15 mouse cellular contexts compared by ENCODE assay signal in the genomic region with DNA sequence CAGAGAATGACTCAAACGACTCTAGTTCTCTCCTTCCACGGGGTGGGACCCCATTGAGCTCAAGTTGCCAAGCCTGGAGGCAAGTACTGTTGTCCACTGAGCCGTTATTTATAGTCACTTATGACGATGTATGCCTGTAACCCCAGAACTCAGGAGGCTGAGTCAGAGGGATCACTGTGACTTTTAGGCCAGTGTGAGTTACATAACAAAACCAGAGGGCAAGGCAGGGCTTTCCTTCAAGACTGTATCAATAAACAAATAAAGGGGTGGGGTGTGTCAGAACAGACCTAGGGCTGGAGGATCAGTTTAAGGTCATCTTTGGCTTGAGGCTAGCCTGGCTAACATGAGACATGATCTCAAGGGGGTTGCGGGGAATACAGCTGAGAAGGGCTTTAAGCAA. TPM values are rescaled to one million over a fixed set of nuclear protein-coding genes. Genes with fewer than 3 reads are reported as not detected.
A peak's percentile ranks its signal among the peaks of the same experiment; 100 is the strongest.
DNase-seq lines count a peak whose midpoint lies in the region; ATAC-seq and TF ChIP-seq lines count a peak whose summit lies in the region.
"Had no signal": no experiment of that assay in that cellular context is flagged by ENCODE, and none has a peak within 500 bp of the region (broad histone marks: within the 10 kb centered on the region; RNA-seq: fewer than 3 reads in every experiment).

No protein-coding gene starts in this region.

- no peak overlapping the region for H3K4me3 ChIP-seq in lung, adult 2 months (replicated peaks; ENCODE audit: extremely low read depth, low read depth, low read length)
- H3K4me3 ChIP-seq in myocyte, result peak overlapping the region; percentile 0
- no peak overlapping the region for H3K4me3 ChIP-seq in hindbrain, postnatal 0 days (ENCODE audit: low read length)
- H3K4me3 ChIP-seq: limb, embryonic 12.5 days; lung, embryonic 15.5 days; midbrain, embryonic 15.5 days had no signal

- H3K79me2 ChIP-seq in myocyte (ENCODE audit: control insufficient read depth, insufficient read depth), result no peaks in the 10 kb centered on the region

- no peak overlapping the region for H3ac ChIP-seq in myocyte (ENCODE audit: control insufficient read depth, insufficient read length)

- no peaks in the 10 kb centered on the region for H3K9me3 ChIP-seq in hindbrain, postnatal 0 days (ENCODE audit: low read length)
- H3K9me3 ChIP-seq: limb, embryonic 12.5 days; lung, embryonic 15.5 days; midbrain, embryonic 15.5 days had no signal

- no peak overlapping the region for H3K9ac ChIP-seq in hindbrain, postnatal 0 days (replicated peaks; ENCODE audit: low read length)
- H3K9ac ChIP-seq: limb, embryonic 12.5 days; lung, embryonic 15.5 days; midbrain, embryonic 15.5 days had no signal

- H3K4me2 ChIP-seq in myocyte (ENCODE audit: low read depth), result peak overlapping the region; percentile 85
- H3K4me2 ChIP-seq in hindbrain, postnatal 0 days (ENCODE audit: low read depth, low read length), result no peak overlapping the region
- H3K4me2 ChIP-seq: limb, embryonic 12.5 days; lung, embryonic 15.5 days; midbrain, embryonic 15.5 days had no signal

- no peak for TF ChIP-seq CTCF in lung, adult 2 months (IDR thresholded peaks at IDR 0.05; ENCODE audit: insufficient read depth, low read length)
- TF ChIP-seq CTCF in hindbrain, postnatal 0 days (IDR thresholded peaks at IDR 0.05; ENCODE audit: low read depth), result no peak

- ATAC-seq in hindbrain, postnatal 0 days, result no peak
- ATAC-seq: midbrain, embryonic 15.5 days had no signal

- no peak for TF ChIP-seq POLR2A in lung, adult 2 months (IDR thresholded peaks at IDR 0.05; ENCODE audit: borderline replicate concordance, extremely low read depth, low read depth, low read length)
- TF ChIP-seq POLR2A in myocyte (IDR thresholded peaks at IDR 0.05; ENCODE audit: insufficient read length, low read depth), result no peak

- H3K27ac ChIP-seq in hindbrain, postnatal 0 days, result no peak overlapping the region
- H3K27ac ChIP-seq: limb, embryonic 12.5 days; lung, embryonic 15.5 days; midbrain, embryonic 15.5 days had no signal

- peaks cover 8% of the 10 kb centered on the region for H3K36me3 ChIP-seq in myocyte (ENCODE audit: control insufficient read depth, insufficient read depth)
- H3K36me3 ChIP-seq in hindbrain, postnatal 0 days (ENCODE audit: insufficient read depth, low read length), result peaks cover 11% of the 10 kb centered on the region; the same call in 1 of the 2 replicates
- H3K36me3 ChIP-seq: midbrain, embryonic 15.5 days had no signal

- DNase-seq in gastrocnemius, adult 18-20 months (ENCODE audit: low spot score), result peak; percentile 52
- no peak for DNase-seq in gastrocnemius, postnatal 10 days
- peak; percentile 31 for DNase-seq in lung, postnatal 25 days (ENCODE audit: low spot score)
- no peak for DNase-seq in lung, adult 2 months
- peak; percentile 43 for DNase-seq in R1 (ENCODE audit: low read depth, low spot score)
- no peak for DNase-seq in hindbrain, postnatal 0 days (ENCODE audit: low spot score)
- DNase-seq in cerebellum, postnatal 14 days, result no peak
- DNase-seq: cerebellum, postnatal 10 days; kidney, adult 18-20 months; retina, postnatal 1 day; thymus, postnatal 4 days had no signal

- H3K27me3 ChIP-seq in myocyte (ENCODE audit: control insufficient read depth, insufficient read depth, insufficient read length), result no peaks in the 10 kb centered on the region
- no peaks in the 10 kb centered on the region for H3K27me3 ChIP-seq in hindbrain, postnatal 0 days (ENCODE audit: insufficient read depth, low read length)
- H3K27me3 ChIP-seq: limb, embryonic 12.5 days; lung, embryonic 15.5 days; midbrain, embryonic 15.5 days had no signal

- H3K4me1 ChIP-seq in lung, adult 2 months (ENCODE audit: control insufficient read depth, insufficient read depth, low read length), result peaks cover 5% of the 10 kb centered on the region
- no peaks in the 10 kb centered on the region for H3K4me1 ChIP-seq in hindbrain, postnatal 0 days (ENCODE audit: insufficient read depth, low read length)
- H3K4me1 ChIP-seq: limb, embryonic 12.5 days; lung, embryonic 15.5 days; midbrain, embryonic 15.5 days had no signal

- 34% methylated on average over 5 of the region's 5 CpGs for WGBS in lung, adult 2 months
- 75% methylated on average over 5 of the region's 5 CpGs for WGBS in hindbrain, postnatal 0 days

TF ChIP-seq in myocyte, 11 proteins besides CTCF, POLR2A, EP300 and RAD21:
- TF ChIP-seq USF1 (IDR thresholded peaks at IDR 0.05; ENCODE audit: low read depth) (no peak), POLR2AphosphoS2 (IDR thresholded peaks at IDR 0.05; ENCODE audit: insufficient read length, low read depth) (no peak), MYOD1 (IDR thresholded peaks at IDR 0.05; ENCODE audit: control insufficient read depth in 1 of 3, insufficient read length in 2 of 3, low read depth in 2 of 3) (no peak), MYOG (IDR thresholded peaks at IDR 0.05; ENCODE audit: control insufficient read depth in 1 of 3, insufficient read depth in 1 of 3, insufficient read length in 2 of 3, low read depth in 2 of 3) (no peak), CEBPB (IDR thresholded peaks at IDR 0.05; ENCODE audit: insufficient read depth, poor library complexity, severe bottlenecking) (0 out of 2 replicates have a peak, but pooled peaks have one; percentile 29), TCF3 (IDR thresholded peaks at IDR 0.05; ENCODE audit: insufficient read length, low read depth) (no peak)

RNA-seq across cellular contexts. Expression of a gene that starts 25.1 kb away (rescaled TPM):
- 10 to 100 TPM; 12.4 to 12.6 TPM for total RNA-seq in gastrocnemius, adult 18-20 months (2021)
- total RNA-seq in gastrocnemius, postnatal 10 days (2021), result 10 to 100 TPM; 16.2 to 20.1 TPM
- polyA plus RNA-seq in lung, adult 2 months (2012; rRNA removed), result 22.0 and 23.4 TPM in 2 replicates
- polyA plus RNA-seq in myocyte (2012; fragmentation: generic; extraction: Trizol), result 16.7 TPM
- total RNA-seq in hindbrain, postnatal 0 days (2014; rRNA removed), result 34.6 and 35.0 TPM in 2 replicates
- polyA plus RNA-seq in hindbrain, postnatal 0 days (2015; fragmentation: Nextera tagmentation; extraction: Ambion mirVana), result 3.4 and 4.4 TPM in 2 replicates

RNA-seq across cellular contexts. Expression of a gene that starts 25.7 kb away (rescaled TPM):
- 1 to 10 TPM; 3.2 to 4.1 TPM for total RNA-seq in gastrocnemius, adult 18-20 months (2021)
- 1 to 10 TPM; 5.8 to 7.7 TPM for total RNA-seq in gastrocnemius, postnatal 10 days (2021)
- 6.0 and 6.7 TPM in 2 replicates for polyA plus RNA-seq in lung, adult 2 months (2012; rRNA removed)
- 7.9 TPM for polyA plus RNA-seq in myocyte (2012; fragmentation: generic; extraction: Trizol)
- 25.8 and 26.2 TPM in 2 replicates for total RNA-seq in hindbrain, postnatal 0 days (2014; rRNA removed)
- polyA plus RNA-seq in hindbrain, postnatal 0 days (2015; fragmentation: Nextera tagmentation; extraction: Ambion mirVana), result 21.8 and 22.4 TPM in 2 replicates

RNA-seq across cellular contexts. Expression of a gene that starts 26.6 kb away (rescaled TPM):
- total RNA-seq in gastrocnemius, adult 18-20 months (2021), result 1 to 10 TPM in 1 of 2 experiments, under 1 TPM in 1; 0.74 to 1.2 TPM
- total RNA-seq in gastrocnemius, postnatal 10 days (2021), result 1 to 10 TPM; 3.0 to 4.6 TPM
- polyA plus RNA-seq in lung, adult 2 months (2012; rRNA removed), result 5.1 and 7.6 TPM in 2 replicates
- 0.20 TPM for polyA plus RNA-seq in myocyte (2012; fragmentation: generic; extraction: Trizol)
- 69.7 and 72.7 TPM in 2 replicates for total RNA-seq in hindbrain, postnatal 0 days (2014; rRNA removed)
- 66.6 and 76.3 TPM in 2 replicates for polyA plus RNA-seq in hindbrain, postnatal 0 days (2015; fragmentation: Nextera tagmentation; extraction: Ambion mirVana)

RNA-seq across cellular contexts. Expression of a gene that starts 26.8 kb away (rescaled TPM):
- total RNA-seq in gastrocnemius, adult 18-20 months (2021), result 10 to 100 TPM; 46.4 to 56.7 TPM
- 10 to 100 TPM; 52.6 to 69.7 TPM for total RNA-seq in gastrocnemius, postnatal 10 days (2021)
- 63.5 and 77.9 TPM in 2 replicates for polyA plus RNA-seq in lung, adult 2 months (2012; rRNA removed)
- 73.0 TPM for polyA plus RNA-seq in myocyte (2012; fragmentation: generic; extraction: Trizol)
- total RNA-seq in hindbrain, postnatal 0 days (2014; rRNA removed), result 4.0 and 9.6 TPM in 2 replicates
- polyA plus RNA-seq in hindbrain, postnatal 0 days (2015; fragmentation: Nextera tagmentation; extraction: Ambion mirVana), result 28.4 and 31.8 TPM in 2 replicates

RNA-seq across cellular contexts. Expression of a gene that starts 39.9 kb away (rescaled TPM):
- 1 to 10 TPM; 1.9 TPM for total RNA-seq in gastrocnemius, adult 18-20 months (2021)
- 1 to 10 TPM in 1 of 2 experiments, under 1 TPM in 1; 0.96 to 1.2 TPM for total RNA-seq in gastrocnemius, postnatal 10 days (2021)
- 3.4 and 5.0 TPM in 2 replicates for polyA plus RNA-seq in lung, adult 2 months (2012; rRNA removed)
- 0.74 TPM for polyA plus RNA-seq in myocyte (2012; fragmentation: generic; extraction: Trizol)
- 0.72 and 1.8 TPM in 2 replicates for total RNA-seq in hindbrain, postnatal 0 days (2014; rRNA removed)
- 1.0 and 1.3 TPM in 2 replicates for polyA plus RNA-seq in hindbrain, postnatal 0 days (2015; fragmentation: Nextera tagmentation; extraction: Ambion mirVana)

Comparison
In these comparisons a context has a peak if more than half of its experiments do, and no peak if none do; other contexts are left out.
1. DNase-seq: peak in gastrocnemius, adult 18-20 months (single experiment), lung, postnatal 25 days (single experiment) and R1 (single experiment); none in gastrocnemius, postnatal 10 days (single experiment), lung, adult 2 months (single experiment), hindbrain, postnatal 0 days (single experiment) and cerebellum, postnatal 14 days (0 of 2).
2. RNA of a gene that starts 26.6 kb away (total RNA-seq): 69.7 to 72.7 TPM in hindbrain, postnatal 0 days; 3.0 to 4.6 TPM in gastrocnemius, postnatal 10 days and 0.74 to 1.2 TPM in gastrocnemius, adult 18-20 months; every median in the first group is over 10 times any median in the second.